ENCODE assay signal across 24 mouse cellular contexts in genomic region chr7:115328300-115328699, GRCm38 (mm10).
DNase-seq lines count a peak whose midpoint lies in the region; ATAC-seq and TF ChIP-seq lines count a peak whose summit lies in the region.
"Had no signal": no experiment of that assay in that cellular context is flagged by ENCODE, and none has a peak within 500 bp of the region (broad histone marks: within the 10 kb centered on the region; RNA-seq: fewer than 3 reads in every experiment).

No protein-coding gene starts in this region.

- H3K4me3 ChIP-seq in heart, embryonic 10.5 days: no peak overlapping the region
- no peak overlapping the region for H3K4me3 ChIP-seq in kidney, postnatal 0 days (replicated peaks; ENCODE audit: low read depth, low read length)
- H3K4me3 ChIP-seq in lung, adult 2 months (replicated peaks; ENCODE audit: extremely low read depth, low read depth, low read length): no peak overlapping the region
- H3K4me3 ChIP-seq: embryonic facial prominence, embryonic 10.5 days; embryonic facial prominence, embryonic 13.5 days; erythroblast, embryonic 14.5 days; forebrain, embryonic 12.5 days; forebrain, embryonic 15.5 days; heart, adult 2 months; hindbrain, embryonic 12.5 days; hindbrain, embryonic 15.5 days had no signal

- H3K36me3 ChIP-seq in heart, embryonic 10.5 days: no peaks in the 10 kb centered on the region
- H3K36me3 ChIP-seq in kidney, postnatal 0 days (ENCODE audit: insufficient read depth, low read length): no peaks in the 10 kb centered on the region
- H3K36me3 ChIP-seq: embryonic facial prominence, embryonic 10.5 days; embryonic facial prominence, embryonic 13.5 days; forebrain, embryonic 12.5 days; forebrain, embryonic 15.5 days; hindbrain, embryonic 12.5 days; hindbrain, embryonic 15.5 days had no signal

- no peak overlapping the region for H3K9ac ChIP-seq in kidney, postnatal 0 days (ENCODE audit: low read depth, low read length)
- H3K9ac ChIP-seq: embryonic facial prominence, embryonic 13.5 days; forebrain, embryonic 12.5 days; forebrain, embryonic 15.5 days; hindbrain, embryonic 12.5 days; hindbrain, embryonic 15.5 days had no signal

- no peaks in the 10 kb centered on the region for H3K27me3 ChIP-seq in heart, embryonic 10.5 days (ENCODE audit: insufficient read depth, poor library complexity, severe bottlenecking)
- H3K27me3 ChIP-seq in kidney, postnatal 0 days (ENCODE audit: insufficient read depth, low read length): no peaks in the 10 kb centered on the region
- H3K27me3 ChIP-seq: embryonic facial prominence, embryonic 13.5 days; forebrain, embryonic 15.5 days; hindbrain, embryonic 12.5 days had no signal

- TF ChIP-seq CTCF in kidney, postnatal 0 days (IDR thresholded peaks at IDR 0.05; ENCODE audit: low read depth): no peak
- no peak for TF ChIP-seq CTCF in lung, adult 2 months (IDR thresholded peaks at IDR 0.05; ENCODE audit: insufficient read depth, low read length)

- no peak for TF ChIP-seq POLR2A in lung, adult 2 months (IDR thresholded peaks at IDR 0.05; ENCODE audit: borderline replicate concordance, extremely low read depth, low read depth, low read length)

- no peak for ATAC-seq in kidney, postnatal 0 days (replicated peaks; ENCODE audit: low FRiP score, low read depth)
- ATAC-seq: activated CD4-positive, CD25-positive, alpha-beta regulatory T cell, adult 4 months; forebrain, embryonic 15.5 days had no signal

- no peak overlapping the region for H3K4me2 ChIP-seq in kidney, postnatal 0 days (ENCODE audit: low read length)
- H3K4me2 ChIP-seq: embryonic facial prominence, embryonic 13.5 days; forebrain, embryonic 12.5 days; forebrain, embryonic 15.5 days; heart, embryonic 11.5 days; hindbrain, embryonic 12.5 days; hindbrain, embryonic 15.5 days had no signal

- 59% methylated on average over 3 of the region's 3 CpGs for WGBS in heart, embryonic 10.5 days
- WGBS in kidney, postnatal 0 days: 23% methylated on average over 3 of the region's 3 CpGs
- WGBS in lung, adult 2 months: 67% methylated on average over 3 of the region's 3 CpGs

- H3K4me1 ChIP-seq in heart, embryonic 10.5 days: peaks cover 25% of the 10 kb centered on the region
- no peaks in the 10 kb centered on the region for H3K4me1 ChIP-seq in kidney, postnatal 0 days (replicated peaks; ENCODE audit: insufficient read depth, low read length)
- H3K4me1 ChIP-seq in lung, adult 2 months (ENCODE audit: control insufficient read depth, insufficient read depth, low read length): no peaks in the 10 kb centered on the region
- H3K4me1 ChIP-seq: forebrain, embryonic 15.5 days; hindbrain, embryonic 15.5 days had no signal

- H3K9me3 ChIP-seq in heart, embryonic 10.5 days: no peaks in the 10 kb centered on the region
- no peaks in the 10 kb centered on the region for H3K9me3 ChIP-seq in kidney, postnatal 0 days (replicated peaks; ENCODE audit: low read length)
- H3K9me3 ChIP-seq: embryonic facial prominence, embryonic 10.5 days; embryonic facial prominence, embryonic 13.5 days; forebrain, embryonic 12.5 days; forebrain, embryonic 15.5 days; hindbrain, embryonic 12.5 days; hindbrain, embryonic 15.5 days had no signal

- DNase-seq in heart, adult 11 months: peak; percentile 51
- no peak for DNase-seq in heart, embryonic 10.5 days (ENCODE audit: low spot score)
- peak; percentile 14 for DNase-seq in kidney, postnatal 0 days (ENCODE audit: low spot score)
- DNase-seq in kidney, postnatal 25 days: no peak
- peak; percentile 22 for DNase-seq in lung, postnatal 25 days (ENCODE audit: low spot score)
- DNase-seq in lung, adult 2 months: no peak
- DNase-seq: adrenal gland, adult 8-10 months; adrenal gland, postnatal 25 days; cerebellum, adult 11-12 months; cerebellum, adult 8-10 months; cerebellum, postnatal 10 days; cerebellum, postnatal 36 days; embryo, embryonic 11 days; gastrocnemius, postnatal 25 days; heart, adult 2 months had no signal

- no peak overlapping the region for H3K27ac ChIP-seq in heart, embryonic 10.5 days
- no peak overlapping the region for H3K27ac ChIP-seq in kidney, postnatal 0 days
- H3K27ac ChIP-seq: embryonic facial prominence, embryonic 10.5 days; embryonic facial prominence, embryonic 13.5 days; forebrain, embryonic 12.5 days; forebrain, embryonic 15.5 days; heart, adult 2 months; hindbrain, embryonic 12.5 days; hindbrain, embryonic 15.5 days had no signal

Comparison
In these comparisons a context has a peak if more than half of its experiments do, and no peak if none do; other contexts are left out.
1. DNase-seq: peak in heart, adult 11 months (single experiment), kidney, postnatal 0 days (single experiment) and lung, postnatal 25 days (single experiment); none in heart, embryonic 10.5 days (single experiment), kidney, postnatal 25 days (0 of 2) and lung, adult 2 months (single experiment).